Mouse (Mus musculus) layer of hippocampus, adult 2 months (tissue): Measurements from ENCODE around the gene Ppp6r2. TPM values are rescaled to one million over a fixed set of nuclear protein-coding genes. Genes with fewer than 3 reads are reported as not detected.

Source experiments
- DNase-seq, 2 experiments: peaks; one replicate each; pipeline ENCODE4 v3.0.0; 2022; ENCODE audit warnings: low spot score in 2 of 2
- H3K27ac ChIP-seq: fragments of 200-600 bp; 2 replicates; pipeline ENCODE4 v1.8.1; 2022
- H3K4me3 ChIP-seq: fragments of 200-600 bp; 2 replicates; pipeline ENCODE4 v1.8.1; 2022; ENCODE audit warnings: mild to moderate bottlenecking
- CTCF ChIP-seq: fragments of 200-600 bp; conservative IDR thresholded peaks from 2 replicates; pipeline ENCODE4 v1.8.1; 2022; ENCODE audit warnings: antibody characterized with exemption, mild to moderate bottlenecking, moderate library complexity
- total RNA-seq, 2 experiments: library from RNA; stranded (reverse); gene quantifications; 2 replicates each; pipeline ENCODE4 v1.2.3; 2021

Ppp6r2 gene
- total RNA-seq, 2 experiments from 2014 or later: 170 to 172 TPM

DNA sequence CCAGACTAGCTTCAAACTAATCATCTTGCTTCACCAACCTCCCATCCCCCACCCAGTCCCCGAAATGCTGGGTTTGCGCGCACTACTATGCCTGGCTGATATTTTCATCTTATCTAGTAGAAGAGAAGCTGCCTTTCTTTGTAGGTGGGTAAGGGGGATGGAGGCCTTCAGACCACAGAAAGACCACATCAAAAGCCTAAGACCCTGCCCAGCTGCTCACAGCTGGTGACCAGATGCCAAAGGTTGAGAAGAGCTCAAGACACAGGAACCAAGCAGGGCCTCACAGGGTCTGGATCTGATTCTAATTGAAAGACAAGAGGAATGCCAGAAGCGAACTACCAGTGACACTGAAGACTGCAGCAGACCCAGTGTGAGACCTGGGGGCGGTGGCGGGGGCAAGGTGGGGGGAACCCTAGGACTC lies 16.1 kb upstream of the Ppp6r2 start:
- Histone ChIP-seq H3K27ac (peak overlapping the region; percentile 100), H3K4me3 (peak overlapping the region; percentile 90)
- no peak for TF ChIP-seq CTCF
- no peak for DNase-seq

DNA sequence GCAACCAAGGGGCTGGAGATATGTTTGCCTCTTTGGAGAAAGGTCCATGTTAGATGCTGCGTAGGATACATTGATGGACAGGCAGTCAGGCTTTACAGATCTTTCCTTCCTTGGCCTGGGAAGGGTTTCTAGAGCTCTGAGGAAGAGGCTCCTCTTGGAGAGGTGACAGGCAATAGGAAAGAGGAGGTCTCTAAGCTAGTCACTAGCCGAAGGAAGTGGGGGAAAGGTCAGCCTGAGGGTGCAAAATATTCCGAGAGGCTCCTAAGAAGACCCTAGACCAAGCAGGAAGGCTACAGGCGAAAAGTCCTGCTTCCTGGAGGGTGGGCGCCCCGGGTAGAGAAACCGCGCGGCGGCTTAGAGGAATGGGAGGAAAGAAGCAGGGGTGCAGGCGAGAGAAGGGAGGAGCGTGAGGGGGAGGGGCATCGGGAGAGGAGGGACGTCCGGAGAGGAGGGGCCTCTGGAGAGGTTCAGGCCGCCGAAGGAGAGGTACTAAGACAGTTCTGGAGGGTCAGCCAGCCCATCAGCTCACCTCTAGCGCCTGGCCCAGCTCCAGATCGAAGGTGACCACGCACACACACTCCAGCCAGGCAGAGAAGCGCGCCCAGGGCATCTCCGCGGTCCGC lies 15.6 kb upstream of the Ppp6r2 start:
- no peak for TF ChIP-seq CTCF
- peak; percentile 90 to 93 for DNase-seq
- peak overlapping the region; percentile 100 for H3K27ac ChIP-seq
- H3K4me3 ChIP-seq: peak overlapping the region; percentile 90

DNA sequence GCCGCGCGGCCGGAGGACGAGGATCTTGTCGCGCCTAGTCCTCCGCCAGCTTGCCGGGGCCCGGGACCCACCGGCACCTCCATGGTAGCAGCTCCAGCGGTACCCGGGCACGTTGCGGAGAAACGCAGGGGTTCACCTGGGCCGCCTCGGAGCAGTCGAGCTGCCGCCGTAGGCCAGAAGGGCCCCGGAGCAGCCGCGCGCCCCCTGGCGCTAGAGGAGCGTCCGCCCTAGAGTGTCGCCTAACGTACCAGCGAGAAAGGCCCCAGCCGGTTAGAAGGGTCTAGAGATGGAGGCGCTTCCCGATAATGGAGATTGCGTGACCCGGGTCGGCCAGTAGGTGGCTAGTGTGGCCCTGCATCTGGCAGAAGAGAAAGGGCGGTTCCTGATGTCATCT lies 15.0 kb upstream of the Ppp6r2 start, which contains the start of gene Dennd6b:
TSS of gene Dennd6b (minus strand) at position 184 of the 394 bp plus-strand sequence.
- H3K4me3 ChIP-seq: peak within 1 kb of the TSS; percentile 90
- DNase-seq: peak; percentile 97 to 98
- peak; percentile 96 for TF ChIP-seq CTCF
- H3K27ac ChIP-seq: peak within 1 kb of the TSS; percentile 100

DNA sequence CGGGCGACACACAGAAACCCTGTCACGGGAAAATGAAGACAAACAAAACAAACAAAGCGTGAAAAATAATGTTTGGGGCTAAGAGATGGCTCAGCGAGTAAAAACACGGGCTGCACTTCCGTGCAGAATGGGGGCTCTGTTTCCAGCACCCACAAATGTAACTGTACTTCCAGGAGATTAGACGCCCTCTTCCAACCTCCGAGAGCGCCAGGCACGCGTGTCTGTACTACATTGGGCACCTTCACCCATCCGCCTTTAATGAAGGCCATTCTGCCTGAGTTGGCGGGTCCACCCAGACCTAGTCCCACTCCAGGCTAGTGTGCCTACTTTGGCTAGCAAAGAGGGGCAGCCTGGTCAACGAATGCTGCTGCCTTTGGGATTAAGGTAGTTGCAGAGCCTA lies 14.3 kb upstream of the Ppp6r2 start:
- Histone ChIP-seq H3K27ac (peak overlapping the region; percentile 100), H3K4me3 (peak overlapping the region; percentile 90)
- DNase-seq: no peak
- TF ChIP-seq CTCF: no peak

DNA sequence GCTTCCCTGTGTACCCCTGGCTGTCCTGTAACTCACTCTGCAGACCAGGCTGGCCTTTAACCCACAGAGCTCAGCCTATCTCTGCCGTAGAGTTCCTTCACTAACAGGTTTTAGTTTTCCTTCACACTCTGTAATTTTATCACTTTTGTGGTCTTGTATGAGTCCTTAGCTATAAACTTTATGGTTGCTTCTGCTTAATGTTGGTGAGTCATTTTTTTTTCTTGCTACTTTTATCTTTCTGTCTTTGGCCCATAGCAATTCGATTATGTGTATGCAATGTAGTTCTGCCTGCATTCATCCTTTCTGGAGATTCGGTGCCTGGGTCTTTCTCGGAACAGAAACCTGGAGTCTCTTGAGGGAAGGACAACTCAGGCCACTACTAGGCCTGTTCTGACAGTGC lies 3.9 kb upstream of the Ppp6r2 start:
- no peak for TF ChIP-seq CTCF
- DNase-seq: no peak
- no peak overlapping the region for H3K27ac ChIP-seq
- H3K4me3 ChIP-seq: no peak overlapping the region

DNA sequence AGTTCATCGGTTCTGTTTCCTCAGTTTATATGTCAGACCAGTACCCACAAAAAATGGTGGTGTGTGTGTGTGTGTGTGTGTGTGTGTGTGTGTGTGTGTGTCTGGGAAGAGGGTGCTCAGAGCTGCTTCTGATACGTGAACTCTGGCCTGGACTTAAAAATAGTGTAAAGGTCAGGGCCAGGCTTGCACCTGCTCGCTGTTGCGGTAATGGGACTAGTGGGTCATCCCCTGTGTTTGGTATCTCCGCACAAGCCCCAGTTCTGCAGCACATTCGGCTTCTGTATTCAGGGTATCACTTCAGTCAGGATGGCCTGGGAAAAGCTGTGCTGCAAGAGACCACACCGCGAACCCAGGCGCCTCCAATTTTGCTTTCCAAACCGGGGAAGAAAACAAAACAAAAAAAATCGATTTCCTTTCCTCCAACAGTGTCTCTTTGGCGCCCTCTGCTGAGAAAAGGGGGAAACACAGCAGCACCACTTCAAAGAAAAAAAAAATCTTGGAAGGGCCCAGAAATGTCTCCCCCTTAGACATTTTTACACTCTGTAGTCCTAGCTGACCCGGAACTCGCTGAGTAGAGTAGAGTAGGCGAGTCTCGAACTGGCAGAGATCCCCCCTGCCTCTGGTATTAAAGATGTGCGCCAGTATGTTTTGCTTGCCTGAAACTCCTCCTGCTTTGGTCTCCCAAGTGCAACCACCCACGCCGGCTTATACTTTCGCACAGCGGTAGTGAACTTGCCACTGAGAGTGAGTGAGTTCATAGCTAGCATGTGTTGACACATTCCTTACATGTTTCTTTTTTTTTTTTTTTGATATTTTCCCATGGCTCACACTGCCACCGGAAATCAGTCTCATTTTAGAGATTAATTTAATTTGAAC lies 1.2 kb upstream of the Ppp6r2 start:
- Histone ChIP-seq H3K4me3 (peak overlapping the region; percentile 48), H3K27ac (peak overlapping the region; percentile 99)
- DNase-seq: peak; percentile 81 to 88
- peak; percentile 92 for TF ChIP-seq CTCF

DNA sequence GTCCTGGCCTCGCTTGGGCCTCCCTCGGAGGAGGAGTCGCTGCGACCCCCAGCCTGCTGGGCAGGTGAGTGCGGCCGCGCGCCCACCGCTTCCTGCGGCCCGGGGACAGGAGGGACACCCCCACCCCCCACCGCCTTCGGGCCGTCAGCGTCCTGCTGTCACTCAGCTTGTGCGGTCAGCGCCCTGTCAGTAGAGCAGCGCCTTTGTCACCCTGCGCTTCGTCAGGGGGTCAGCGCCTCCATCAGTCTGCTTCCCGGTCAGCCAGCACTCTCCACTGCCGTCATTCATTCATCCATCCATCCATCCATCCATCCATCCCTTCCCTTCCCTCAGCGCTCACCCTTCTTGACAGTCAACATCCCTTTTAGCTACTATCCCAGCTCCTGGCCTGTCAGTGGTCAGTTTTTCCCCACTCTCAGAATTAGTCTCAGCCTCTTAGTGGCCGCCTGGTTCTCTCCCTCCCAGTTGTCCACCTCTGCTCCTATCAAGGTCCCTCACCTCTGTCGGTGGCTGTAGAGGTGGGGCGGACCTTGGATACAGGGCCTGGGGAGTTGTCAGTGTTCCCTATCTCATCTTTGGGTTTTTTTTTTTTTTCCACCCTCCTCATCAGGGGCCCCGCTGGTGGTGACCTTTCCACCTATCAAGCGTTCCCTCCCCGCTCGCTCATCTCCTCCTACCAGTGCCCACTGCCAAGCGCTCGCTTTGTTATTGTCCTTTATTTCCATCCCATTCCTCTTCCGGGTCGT lies 536 bp downstream of the Ppp6r2 start:
- Histone ChIP-seq H3K27ac (peak overlapping the region; percentile 99), H3K4me3 (peak overlapping the region; percentile 99)
- no peak for TF ChIP-seq CTCF
- no peak for DNase-seq

DNA sequence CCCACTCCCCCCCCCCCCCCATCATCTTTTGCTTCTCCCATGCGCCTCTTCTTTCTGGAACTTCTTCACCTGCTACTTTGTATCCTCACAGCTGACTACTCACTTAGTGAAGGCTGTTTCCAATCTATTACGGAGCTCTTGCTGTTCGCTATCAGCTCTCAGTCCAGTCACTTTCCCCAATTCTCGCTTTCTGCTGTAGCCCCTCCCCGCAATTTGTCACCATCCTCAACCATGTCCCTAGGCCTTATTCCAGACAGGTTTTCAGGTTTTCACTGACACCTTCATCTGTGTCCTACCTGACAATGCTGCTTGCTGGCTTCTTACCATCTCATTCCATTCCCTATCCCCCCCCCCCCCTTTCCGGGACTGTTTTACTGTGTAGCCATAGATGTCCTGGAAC lies 1.1 kb downstream of the Ppp6r2 start:
- H3K4me3 ChIP-seq: peak overlapping the region; percentile 99
- TF ChIP-seq CTCF: no peak
- no peak overlapping the region; the same call in 1 of the 2 replicates for H3K27ac ChIP-seq
- no peak for DNase-seq

DNA sequence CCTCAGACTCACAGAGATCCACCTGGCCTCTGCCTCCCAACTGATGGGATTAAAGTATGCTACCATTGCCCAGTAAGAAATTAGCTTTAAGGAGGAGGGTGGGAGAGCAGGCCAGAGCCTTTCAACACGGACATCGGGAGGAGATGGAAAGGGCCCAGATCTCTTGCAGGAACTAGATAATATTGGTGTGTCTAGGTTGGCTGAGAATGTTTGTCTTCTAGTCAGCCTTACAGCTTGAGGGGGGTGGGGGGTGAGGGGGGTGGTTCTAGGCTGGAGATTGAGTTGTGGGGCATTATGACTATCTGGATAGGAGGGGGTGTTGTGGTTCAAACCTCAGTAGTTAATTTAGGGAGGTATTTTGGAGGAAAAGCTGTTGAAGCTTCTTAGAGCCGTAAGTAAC lies 2.2 kb downstream of the Ppp6r2 start:
- H3K4me3 ChIP-seq: peak overlapping the region; percentile 20; the same call in 1 of the 2 replicates
- DNase-seq: no peak
- H3K27ac ChIP-seq: no peak overlapping the region; the same call in 1 of the 2 replicates
- no peak for TF ChIP-seq CTCF

DNA sequence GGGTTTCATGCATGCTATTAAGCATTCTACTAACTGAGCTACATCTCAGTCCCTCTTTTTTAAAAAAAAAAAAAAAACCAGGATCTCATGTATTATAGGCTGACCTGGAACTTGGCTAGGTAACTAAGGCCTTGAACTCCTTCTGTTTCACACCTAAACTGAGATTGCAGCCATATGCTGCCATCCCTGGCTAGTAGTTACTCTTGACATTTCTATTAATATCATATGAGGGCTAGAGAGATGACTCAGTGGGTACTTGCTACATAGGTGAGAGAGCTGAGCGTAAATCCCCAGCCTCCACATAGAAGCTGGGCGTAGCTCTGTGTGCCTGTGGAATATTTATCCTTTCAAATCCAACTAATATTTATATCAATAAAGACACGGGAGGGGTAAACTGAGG lies 3.6 kb downstream of the Ppp6r2 start:
- H3K4me3 ChIP-seq: no peak overlapping the region
- 0 out of 2 replicates have a peak overlapping the region, but pooled peaks have one; percentile 14 for H3K27ac ChIP-seq
- no peak for DNase-seq
- TF ChIP-seq CTCF: no peak

DNA sequence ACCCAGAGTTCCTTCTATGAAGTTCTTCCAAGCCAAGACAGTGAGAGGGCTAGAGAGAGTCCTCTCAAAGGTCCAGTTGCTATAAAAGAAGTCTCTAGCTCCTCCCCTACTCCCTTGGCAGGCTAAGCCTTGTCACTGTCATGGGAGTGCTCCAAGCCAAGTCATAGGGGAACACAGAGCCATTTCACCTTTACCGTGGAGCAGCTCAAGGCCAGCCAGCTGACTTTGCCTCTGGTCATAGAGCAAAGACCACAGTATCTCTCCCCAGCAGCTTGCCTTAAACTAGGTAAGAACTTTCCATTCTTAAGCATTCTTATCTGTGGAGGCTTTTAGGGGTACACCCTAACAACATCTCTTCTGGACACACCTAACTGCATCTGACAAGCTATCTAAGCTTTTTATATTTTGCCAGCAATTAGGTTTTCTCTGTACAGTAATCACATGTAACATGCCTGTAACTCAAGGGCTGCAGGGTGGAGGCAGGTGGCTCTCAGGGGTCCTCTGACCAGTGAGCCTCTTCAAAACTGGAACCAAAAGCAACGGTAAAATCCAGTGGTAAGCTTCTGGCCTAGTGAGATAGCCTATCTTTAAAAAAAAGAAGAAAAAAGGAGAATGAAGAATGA lies 4.4 kb downstream of the Ppp6r2 start:
- no peak for TF ChIP-seq CTCF
- DNase-seq: no peak
- no peak overlapping the region for H3K4me3 ChIP-seq
- H3K27ac ChIP-seq: peak overlapping the region; percentile 10; the same call in 1 of the 2 replicates

DNA sequence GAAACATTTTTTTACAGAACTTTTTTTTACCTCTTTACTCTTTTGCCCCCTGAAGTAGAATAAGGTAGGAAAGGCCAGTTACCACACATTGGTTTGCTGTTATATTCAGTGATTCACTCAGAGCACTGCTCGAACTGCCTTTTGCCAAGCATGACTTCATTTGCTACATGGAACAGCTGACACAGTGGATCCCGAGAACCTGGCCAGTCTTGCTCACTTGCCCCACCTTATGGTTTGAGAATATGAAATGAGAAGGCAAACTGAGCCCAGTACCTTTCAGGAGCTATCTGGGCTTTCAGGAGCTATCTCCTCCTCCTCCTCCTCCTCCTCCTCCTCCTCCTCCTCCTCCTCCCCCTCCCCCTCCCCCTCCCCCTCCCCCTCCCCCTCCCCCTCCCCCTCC lies 22.2 kb downstream of the Ppp6r2 start:
- Histone ChIP-seq H3K4me3 (no peak overlapping the region), H3K27ac (no peak overlapping the region)
- TF ChIP-seq CTCF: peak; percentile 35
- DNase-seq: peak in 1 of 2 experiments; percentile 47
